Mouse (Mus musculus) C2C12 (cell line): ENCODE results near the gene Gnmt. TPM values are rescaled to one million over a fixed set of nuclear protein-coding genes. Genes with fewer than 3 reads are reported as not detected.

Experiments used
- H3K27me3 ChIP-seq: one replicate; pipeline ENCODE4 v1.6.1; 2011; ENCODE audit not compliant: control insufficient read depth, insufficient read depth, insufficient read length
- H3K36me3 ChIP-seq: one replicate; pipeline ENCODE4 v1.6.1; 2011; ENCODE audit not compliant: control insufficient read depth, insufficient read depth
- H3K4me3 ChIP-seq: one replicate; pipeline ENCODE4 v1.5.1; 2011; ENCODE audit warnings: mild to moderate bottlenecking, control low read depth; ENCODE audit not compliant: poor library complexity, insufficient read depth, severe bottlenecking
- H3K79me2 ChIP-seq: one replicate; pipeline ENCODE4 v1.6.1; 2011; ENCODE audit not compliant: control insufficient read depth, insufficient read depth
- H3K79me3 ChIP-seq: one replicate; pipeline ENCODE4 v1.6.1; 2011; ENCODE audit warnings: low read depth, control low read depth
- H3ac ChIP-seq: one replicate; pipeline ENCODE3; 2011; ENCODE audit warnings: low read depth; ENCODE audit not compliant: control insufficient read depth, insufficient read length
- CEBPB ChIP-seq: IDR thresholded peaks from one replicate; pipeline ENCODE4 v1.6.1; 2011; ENCODE audit warnings: low read depth, mild to moderate bottlenecking, control low read depth, moderate library complexity
- CTCF ChIP-seq: IDR thresholded peaks from one replicate; pipeline ENCODE4 v1.5.1; 2011; ENCODE audit not compliant: control insufficient read depth, insufficient read depth, insufficient read length
- FOSL1 ChIP-seq: IDR thresholded peaks from one replicate; pipeline ENCODE4 v1.8.0; 2011; ENCODE audit warnings: mild to moderate bottlenecking, low read length; ENCODE audit not compliant: poor library complexity, insufficient read depth, severe bottlenecking
- MAX ChIP-seq: IDR thresholded peaks from one replicate; pipeline ENCODE4 v1.6.1; 2011; ENCODE audit warnings: mild to moderate bottlenecking, control low read depth
- MYOD1 ChIP-seq: IDR thresholded peaks from one replicate; pipeline ENCODE4 v1.6.1; 2011; ENCODE audit warnings: low read depth; ENCODE audit not compliant: control insufficient read depth, insufficient read length
- MYOG ChIP-seq: IDR thresholded peaks from one replicate; pipeline ENCODE4 v1.6.1; 2011; ENCODE audit not compliant: control insufficient read depth, insufficient read length; ENCODE audit errors: extremely low read depth
- USF1 ChIP-seq: IDR thresholded peaks from one replicate; pipeline ENCODE4 v1.6.1; 2011; ENCODE audit warnings: low read depth, mild to moderate bottlenecking, control low read depth, moderate library complexity
- polyA plus RNA-seq: library from polyadenylated mRNA; unstranded; fragments of >200 nt; fragmentation: generic; extraction: Trizol; gene quantifications from one replicate; pipeline ENCODE4 v1.2.1, GENCODE M21; 2012; ENCODE audit warnings: missing spikeins

Gnmt gene
- polyA plus RNA-seq, 1 experiment, result 0.08 TPM

DNA sequence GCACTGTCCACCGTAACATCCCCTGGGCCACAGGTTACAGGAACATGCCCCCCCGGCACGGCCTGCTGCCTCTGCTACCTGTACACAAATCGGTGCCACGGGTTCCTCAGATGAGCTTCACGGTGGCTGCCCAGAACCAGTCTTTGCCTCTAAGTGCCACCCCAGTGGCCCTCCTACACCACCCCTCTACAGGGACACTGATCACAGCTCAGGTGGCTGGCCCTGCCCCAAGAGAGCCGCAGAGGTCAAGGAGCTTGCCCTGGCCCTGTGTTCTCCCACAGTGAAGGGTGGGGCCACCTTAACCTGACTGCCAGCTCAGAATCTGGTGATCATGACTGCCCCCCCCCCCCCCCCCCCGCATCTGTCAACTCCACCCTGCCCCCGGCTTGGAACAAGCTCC is 50.6 kb downstream of the Gnmt start, which contains the start of gene Mea1:
Gene Mea1 (plus strand): TSS at position 378 of the 400 bp plus-strand sequence.
- H3K4me3 ChIP-seq, result peak within 1 kb of the TSS; percentile 91
- peaks cover 52% of the 10 kb centered on the region for H3K79me2 ChIP-seq
- no peak for TF ChIP-seq FOSL1
- no peak for TF ChIP-seq CEBPB
- no peak for TF ChIP-seq USF1
- no peak for TF ChIP-seq MAX
- TF ChIP-seq MYOD1, result no peak
- TF ChIP-seq MYOG, result no peak
- TF ChIP-seq CTCF, result no peak
- no peak within 1 kb of the TSS for H3ac ChIP-seq
- peaks cover 23% of the 10 kb centered on the region for H3K79me3 ChIP-seq
- no peaks in the 10 kb centered on the region for H3K27me3 ChIP-seq
- peaks cover 37% of the 10 kb centered on the region for H3K36me3 ChIP-seq

Other genes starting within 250 kb of the Gnmt start
- gene Ttbk1, start 241.5 kb downstream of the Gnmt start, polyA plus RNA-seq, result 0.01 TPM
- gene Dnph1, start 232.5 kb downstream of the Gnmt start, polyA plus RNA-seq, result 68.0 TPM
- 0.60 TPM for gene Cul9, start 182.8 kb downstream of the Gnmt start, polyA plus RNA-seq
- 101 TPM for gene Srf, start 173.0 kb downstream of the Gnmt start, polyA plus RNA-seq
- gene Ptk7, start 99.7 kb downstream of the Gnmt start, polyA plus RNA-seq, result 26.1 TPM
- gene Klc4, start 83.1 kb downstream of the Gnmt start, polyA plus RNA-seq, result 7.8 TPM
- gene Mrpl2, start 82.9 kb downstream of the Gnmt start, polyA plus RNA-seq, result 151 TPM
- 49.4 TPM for gene Cul7, start 78.8 kb downstream of the Gnmt start, polyA plus RNA-seq
- 45.8 TPM for gene Rrp36, start 54.8 kb downstream of the Gnmt start, polyA plus RNA-seq
- 141 TPM for gene Mea1, start 50.4 kb downstream of the Gnmt start, polyA plus RNA-seq
- gene Klhdc3, start 48.3 kb downstream of the Gnmt start, polyA plus RNA-seq, result 58.6 TPM
- 99.5 TPM for gene Ppp2r5d, start 24.1 kb downstream of the Gnmt start, polyA plus RNA-seq
- 24.7 TPM for gene Pex6, start 17.7 kb downstream of the Gnmt start, polyA plus RNA-seq
- 41.9 TPM for gene Cnpy3, start 23.0 kb upstream of the Gnmt start, polyA plus RNA-seq
- 0.06 TPM for gene Ptcra, start 34.5 kb upstream of the Gnmt start, polyA plus RNA-seq
- 40.9 TPM for gene 2310039H08Rik, start 43.5 kb upstream of the Gnmt start, polyA plus RNA-seq
- gene Rpl7l1, start 53.5 kb upstream of the Gnmt start, polyA plus RNA-seq, result 107 TPM
- gene Bicral, start 129.3 kb upstream of the Gnmt start, polyA plus RNA-seq, result 3.9 TPM
- gene Tbcc, start 161.5 kb upstream of the Gnmt start, polyA plus RNA-seq, result 46.8 TPM
- gene Prph2, start 181.3 kb upstream of the Gnmt start, polyA plus RNA-seq, result 0.01 TPM